Mouse (Mus musculus): ENCODE measurements around the gene Clec2l. TPM values are rescaled to one million over a fixed set of nuclear protein-coding genes. Genes with fewer than 3 reads are reported as not detected.

The Clec2l gene
- polyA plus RNA-seq, 1 experiment from 2014 or later, result 0.95 TPM

- ATAC-seq (replicated peaks; ENCODE audit: low FRiP score), result no peak
Observed at GRCm38 (mm10) chr6:38676723-38677122, 13.9 kb downstream of the Clec2l start.

GRCm38 (mm10) chr6:38677629-38678028 is 14.8 kb downstream of the Clec2l start:
- Histone ChIP-seq H3K36me3 (ENCODE audit: control insufficient read depth, insufficient read depth, low read length) (no peaks in the 10 kb centered on the region), H3K27me3 (ENCODE audit: control insufficient read depth, insufficient read depth, low read length) (no peaks in the 10 kb centered on the region), H3K9ac (ENCODE audit: low read length) (no peak overlapping the region), H3K4me3 (ENCODE audit: low read depth, low read length) (no peak overlapping the region), H3K4me1 (replicated peaks; ENCODE audit: control insufficient read depth, insufficient read depth, low read length) (no peaks in the 10 kb centered on the region), H3K9me3 (ENCODE audit: control insufficient read depth, low read length) (no peaks in the 10 kb centered on the region), H3K4me2 (ENCODE audit: low read depth, low read length, severe bottlenecking) (no peak overlapping the region), H3K27ac (ENCODE audit: low read depth, low read length) (no peak overlapping the region)
- ATAC-seq (replicated peaks; ENCODE audit: low FRiP score) (no peak), DNase-seq (ENCODE audit: low spot score) (no peak)
- 79% methylated on average over 9 of the region's 9 CpGs for WGBS

More at GRCm38 (mm10) chr6:38676723-38677122, 13.9 kb downstream of the Clec2l start:
- Histone ChIP-seq H3K4me2 (ENCODE audit: low read depth, low read length, severe bottlenecking) (no peak overlapping the region), H3K27me3 (ENCODE audit: control insufficient read depth, insufficient read depth, low read length) (no peaks in the 10 kb centered on the region), H3K9ac (ENCODE audit: low read length) (no peak overlapping the region), H3K27ac (ENCODE audit: low read depth, low read length) (no peak overlapping the region), H3K4me3 (ENCODE audit: low read depth, low read length) (no peak overlapping the region), H3K36me3 (ENCODE audit: control insufficient read depth, insufficient read depth, low read length) (no peaks in the 10 kb centered on the region), H3K9me3 (ENCODE audit: control insufficient read depth, low read length) (no peaks in the 10 kb centered on the region), H3K4me1 (replicated peaks; ENCODE audit: control insufficient read depth, insufficient read depth, low read length) (no peaks in the 10 kb centered on the region)
- no peak for DNase-seq (ENCODE audit: low spot score)
- WGBS, result 85% methylated on average over 14 of the region's 14 CpGs

- Histone ChIP-seq H3K4me3 (ENCODE audit: low read depth, low read length) (no peak overlapping the region), H3K4me2 (ENCODE audit: low read depth, low read length, severe bottlenecking) (no peak overlapping the region), H3K36me3 (ENCODE audit: control insufficient read depth, insufficient read depth, low read length) (no peaks in the 10 kb centered on the region), H3K4me1 (replicated peaks; ENCODE audit: control insufficient read depth, insufficient read depth, low read length) (no peaks in the 10 kb centered on the region), H3K27ac (ENCODE audit: low read depth, low read length) (no peak overlapping the region), H3K9me3 (ENCODE audit: control insufficient read depth, low read length) (no peaks in the 10 kb centered on the region), H3K9ac (ENCODE audit: low read length) (no peak overlapping the region), H3K27me3 (ENCODE audit: control insufficient read depth, insufficient read depth, low read length) (no peaks in the 10 kb centered on the region)
- ATAC-seq (replicated peaks; ENCODE audit: low FRiP score) (no peak), DNase-seq (ENCODE audit: low spot score) (no peak)
- 73% methylated on average over 2 of the region's 2 CpGs for WGBS
Observed at GRCm38 (mm10) chr6:38682532-38682931, 19.7 kb downstream of the Clec2l start.

GRCm38 (mm10) chr6:38687216-38687615 is 24.3 kb downstream of the Clec2l start:
- Histone ChIP-seq H3K27ac (ENCODE audit: low read depth, low read length) (no peak overlapping the region), H3K9me3 (ENCODE audit: control insufficient read depth, low read length) (no peaks in the 10 kb centered on the region), H3K9ac (ENCODE audit: low read length) (no peak overlapping the region), H3K27me3 (ENCODE audit: control insufficient read depth, insufficient read depth, low read length) (no peaks in the 10 kb centered on the region), H3K4me1 (replicated peaks; ENCODE audit: control insufficient read depth, insufficient read depth, low read length) (no peaks in the 10 kb centered on the region), H3K4me3 (ENCODE audit: low read depth, low read length) (no peak overlapping the region), H3K36me3 (ENCODE audit: control insufficient read depth, insufficient read depth, low read length) (no peaks in the 10 kb centered on the region), H3K4me2 (ENCODE audit: low read depth, low read length, severe bottlenecking) (no peak overlapping the region)
- no peak for ATAC-seq (replicated peaks; ENCODE audit: low FRiP score)
- DNase-seq (ENCODE audit: low spot score), result no peak
- WGBS, result 63% methylated on average over 11 of the region's 11 CpGs

GRCm38 (mm10) chr6:38688841-38689240 is 26.0 kb downstream of the Clec2l start:
- Histone ChIP-seq H3K9me3 (ENCODE audit: control insufficient read depth, low read length) (no peaks in the 10 kb centered on the region), H3K36me3 (ENCODE audit: control insufficient read depth, insufficient read depth, low read length) (peaks cover 2% of the 10 kb centered on the region; the same call in 1 of the 2 replicates), H3K27ac (ENCODE audit: low read depth, low read length) (no peak overlapping the region), H3K27me3 (ENCODE audit: control insufficient read depth, insufficient read depth, low read length) (no peaks in the 10 kb centered on the region), H3K4me3 (ENCODE audit: low read depth, low read length) (no peak overlapping the region), H3K4me2 (ENCODE audit: low read depth, low read length, severe bottlenecking) (no peak overlapping the region), H3K9ac (ENCODE audit: low read length) (no peak overlapping the region), H3K4me1 (replicated peaks; ENCODE audit: control insufficient read depth, insufficient read depth, low read length) (no peaks in the 10 kb centered on the region)
- ATAC-seq (replicated peaks; ENCODE audit: low FRiP score) (no peak), DNase-seq (ENCODE audit: low spot score) (no peak)
- WGBS, result 95% methylated on average over 9 of the region's 10 CpGs

DNA sequence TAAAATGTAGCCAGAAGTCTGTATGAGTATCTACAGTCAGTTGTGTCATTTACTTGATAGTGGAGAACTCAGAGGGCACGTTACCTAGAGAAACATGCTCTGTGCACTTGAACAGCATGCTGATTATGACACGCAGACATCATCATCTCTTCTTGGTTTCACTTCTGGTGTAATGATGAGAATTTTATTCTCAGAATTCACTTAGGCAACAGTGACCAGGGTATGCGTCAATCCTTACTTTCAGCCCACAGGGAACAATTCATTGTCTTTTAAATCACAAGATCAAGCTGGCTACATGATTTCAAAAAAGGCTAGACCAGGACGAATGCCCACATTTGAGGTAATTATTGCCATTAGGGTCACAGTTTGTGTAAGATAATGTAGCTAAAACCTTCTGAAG is 27.7 kb downstream of the Clec2l start:
- H3K27ac ChIP-seq (ENCODE audit: low read depth, low read length), result no peak overlapping the region
- no peak overlapping the region for H3K9ac ChIP-seq (ENCODE audit: low read length)
- H3K4me1 ChIP-seq (replicated peaks; ENCODE audit: control insufficient read depth, insufficient read depth, low read length), result no peaks in the 10 kb centered on the region
- no peak overlapping the region for H3K4me2 ChIP-seq (ENCODE audit: low read depth, low read length, severe bottlenecking)
- WGBS, result 85% methylated on average over 4 of the region's 4 CpGs
- H3K4me3 ChIP-seq (ENCODE audit: low read depth, low read length), result no peak overlapping the region
- DNase-seq (ENCODE audit: low spot score) (no peak), ATAC-seq (replicated peaks; ENCODE audit: low FRiP score) (no peak)
- H3K9me3 ChIP-seq (ENCODE audit: control insufficient read depth, low read length), result no peaks in the 10 kb centered on the region
- peaks cover 6% of the 10 kb centered on the region; the same call in 1 of the 2 replicates for H3K36me3 ChIP-seq (ENCODE audit: control insufficient read depth, insufficient read depth, low read length)
- no peaks in the 10 kb centered on the region for H3K27me3 ChIP-seq (ENCODE audit: control insufficient read depth, insufficient read depth, low read length)

- 92% methylated on average over 5 of the region's 5 CpGs for WGBS
- Histone ChIP-seq H3K27me3 (ENCODE audit: control insufficient read depth, insufficient read depth, low read length) (no peaks in the 10 kb centered on the region), H3K4me2 (ENCODE audit: low read depth, low read length, severe bottlenecking) (no peak overlapping the region), H3K4me1 (replicated peaks; ENCODE audit: control insufficient read depth, insufficient read depth, low read length) (no peaks in the 10 kb centered on the region), H3K9me3 (ENCODE audit: control insufficient read depth, low read length) (no peaks in the 10 kb centered on the region), H3K36me3 (ENCODE audit: control insufficient read depth, insufficient read depth, low read length) (peaks cover 6% of the 10 kb centered on the region; the same call in 1 of the 2 replicates), H3K27ac (ENCODE audit: low read depth, low read length) (no peak overlapping the region), H3K4me3 (ENCODE audit: low read depth, low read length) (no peak overlapping the region), H3K9ac (ENCODE audit: low read length) (no peak overlapping the region)
- DNase-seq (ENCODE audit: low spot score) (no peak), ATAC-seq (replicated peaks; ENCODE audit: low FRiP score) (no peak)
Observed at GRCm38 (mm10) chr6:38691052-38691451, 28.2 kb downstream of the Clec2l start.

- H3K9ac ChIP-seq (ENCODE audit: low read length), result no peak overlapping the region
- H3K4me3 ChIP-seq (ENCODE audit: low read depth, low read length), result no peak overlapping the region
- no peak overlapping the region for H3K27ac ChIP-seq (ENCODE audit: low read depth, low read length)
- H3K4me1 ChIP-seq (replicated peaks; ENCODE audit: control insufficient read depth, insufficient read depth, low read length), result no peaks in the 10 kb centered on the region
- H3K4me2 ChIP-seq (ENCODE audit: low read depth, low read length, severe bottlenecking), result no peak overlapping the region
- H3K27me3 ChIP-seq (ENCODE audit: control insufficient read depth, insufficient read depth, low read length), result no peaks in the 10 kb centered on the region
- 96% methylated on average over 6 of the region's 6 CpGs for WGBS
- peaks cover 8% of the 10 kb centered on the region; the same call in 1 of the 2 replicates for H3K36me3 ChIP-seq (ENCODE audit: control insufficient read depth, insufficient read depth, low read length)
- DNase-seq (ENCODE audit: low spot score) (no peak), ATAC-seq (replicated peaks; ENCODE audit: low FRiP score) (no peak)
- no peaks in the 10 kb centered on the region for H3K9me3 ChIP-seq (ENCODE audit: control insufficient read depth, low read length)
Observed at GRCm38 (mm10) chr6:38692556-38692955, 29.7 kb downstream of the Clec2l start.

DNA sequence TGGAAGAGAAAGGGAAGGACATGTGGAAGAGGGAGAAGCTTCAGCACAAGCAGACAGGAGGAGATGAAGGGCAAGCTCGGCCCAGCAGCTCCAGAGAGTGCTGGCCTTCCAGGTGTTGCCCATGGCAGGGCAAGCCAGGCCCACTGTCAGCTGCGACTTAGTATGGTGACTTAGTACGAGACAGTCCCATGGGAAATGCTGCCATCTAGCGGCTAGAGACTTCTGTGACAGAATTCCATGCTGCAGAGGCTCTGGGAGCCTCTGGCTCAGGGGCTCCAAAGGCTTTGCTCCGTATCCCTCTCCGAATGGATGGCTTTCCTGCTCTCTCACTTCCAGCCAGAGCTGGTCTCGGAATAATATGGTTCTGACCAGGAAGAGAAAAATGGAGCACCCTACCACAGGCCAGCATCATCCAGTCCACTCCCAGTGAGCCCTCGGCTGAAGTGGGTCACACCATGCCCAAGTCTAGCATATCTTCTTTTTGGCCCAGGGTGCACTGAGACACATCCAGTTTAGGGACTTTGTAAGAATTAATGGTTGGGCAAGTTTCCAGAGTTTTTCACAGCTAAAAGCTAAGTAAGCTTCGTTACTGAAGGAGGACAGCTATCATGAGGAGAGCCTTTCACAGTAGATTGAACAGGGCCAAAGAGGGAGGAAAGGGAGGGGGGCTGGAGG is 32.6 kb downstream of the Clec2l start:
- Histone ChIP-seq H3K4me1 (replicated peaks; ENCODE audit: control insufficient read depth, insufficient read depth, low read length) (no peaks in the 10 kb centered on the region), H3K4me2 (ENCODE audit: low read depth, low read length, severe bottlenecking) (no peak overlapping the region), H3K9ac (ENCODE audit: low read length) (no peak overlapping the region), H3K9me3 (ENCODE audit: control insufficient read depth, low read length) (no peaks in the 10 kb centered on the region), H3K27ac (ENCODE audit: low read depth, low read length) (no peak overlapping the region), H3K36me3 (ENCODE audit: control insufficient read depth, insufficient read depth, low read length) (peaks cover 14% of the 10 kb centered on the region; the same call in 1 of the 2 replicates), H3K27me3 (ENCODE audit: control insufficient read depth, insufficient read depth, low read length) (no peaks in the 10 kb centered on the region), H3K4me3 (ENCODE audit: low read depth, low read length) (no peak overlapping the region)
- peak; percentile 77 for ATAC-seq (replicated peaks; ENCODE audit: low FRiP score)
- WGBS, result 31% methylated on average over 9 of the region's 9 CpGs
- peak; percentile 89 for DNase-seq (ENCODE audit: low spot score)

All from forebrain, embryonic 11.5 days (tissue).